In the genomic region with DNA sequence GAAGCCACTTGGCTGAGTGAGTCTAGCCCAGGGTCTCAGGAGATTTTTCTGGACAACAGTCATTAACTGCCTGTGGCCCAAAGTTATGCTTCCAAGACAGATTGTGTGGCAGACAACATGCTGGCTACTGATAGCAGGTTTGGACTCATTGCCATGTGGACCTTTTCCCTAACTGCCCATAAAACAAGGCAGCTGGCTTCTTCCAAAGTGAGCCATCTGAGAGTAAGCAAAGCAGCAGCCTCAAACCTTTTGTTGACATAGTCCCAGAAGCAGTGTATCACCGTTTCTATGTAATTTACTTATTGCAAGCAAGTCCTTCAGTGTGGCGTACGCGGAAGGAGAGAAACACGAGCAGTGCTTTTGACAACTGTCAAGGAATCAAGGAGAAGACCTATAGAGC, we compare ENCODE assay signal across 21 mouse cellular contexts. TPM values are rescaled to one million over a fixed set of nuclear protein-coding genes. Genes with fewer than 3 reads are reported as not detected.
DNase-seq lines count a peak whose midpoint lies in the region; ATAC-seq and TF ChIP-seq lines count a peak whose summit lies in the region.
"Had no signal": no experiment of that assay in that cellular context is flagged by ENCODE, and none has a peak within 500 bp of the region (broad histone marks: within the 10 kb centered on the region; RNA-seq: fewer than 3 reads in every experiment).

No protein-coding gene starts in this region.

- H3K36me3 ChIP-seq in kidney, embryonic 14.5 days (ENCODE audit: control insufficient read depth, insufficient read depth, low read length), result no peaks in the 10 kb centered on the region
- no peaks in the 10 kb centered on the region for H3K36me3 ChIP-seq in forebrain, embryonic 16.5 days (ENCODE audit: control insufficient read depth, insufficient read depth)
- H3K36me3 ChIP-seq: embryonic facial prominence, embryonic 10.5 days; heart, embryonic 10.5 days; heart, embryonic 15.5 days; hindbrain, embryonic 13.5 days had no signal

- H3K9ac ChIP-seq in kidney, embryonic 14.5 days (ENCODE audit: low read depth, low read length), result no peak overlapping the region
- no peak overlapping the region for H3K9ac ChIP-seq in forebrain, embryonic 16.5 days (replicated peaks; ENCODE audit: low read depth, low read length)
- H3K9ac ChIP-seq: forebrain, embryonic 13.5 days; heart, embryonic 15.5 days; hindbrain, embryonic 13.5 days had no signal

- no peak for TF ChIP-seq POLR2A in brain, embryonic 14.5 days (IDR thresholded peaks at IDR 0.05; ENCODE audit: borderline replicate concordance, extremely low read depth, insufficient read depth, insufficient read length, poor library complexity, severe bottlenecking)

- H3K4me2 ChIP-seq in kidney, embryonic 14.5 days (replicated peaks; ENCODE audit: low read depth, low read length), result no peak overlapping the region
- no peak overlapping the region for H3K4me2 ChIP-seq in forebrain, embryonic 16.5 days (ENCODE audit: low read length)
- H3K4me2 ChIP-seq: forebrain, embryonic 13.5 days; heart, embryonic 15.5 days; hindbrain, embryonic 13.5 days had no signal

- peak; percentile 1 for DNase-seq in left cerebral cortex, postnatal 4 days
- DNase-seq in left cerebral cortex, postnatal 36 days (ENCODE audit: low spot score in 2 of 2), result no peak
- DNase-seq in brain, embryonic 14.5 days (ENCODE audit: low read depth), result peak; percentile 6
- peak; percentile 0 for DNase-seq in large intestine, adult 2 months (ENCODE audit: low read depth, low spot score)
- peak; percentile 4 for DNase-seq in lung, postnatal 10 days
- DNase-seq: adrenal gland, adult 2 months; adrenal gland, postnatal 25 days; cerebellum, adult 9-10 months; gastrocnemius, postnatal 36 days; heart, adult 11 months; heart, postnatal 14 days had no signal

- H3K4me3 ChIP-seq in kidney, embryonic 14.5 days (ENCODE audit: low read length), result no peak overlapping the region
- H3K4me3 ChIP-seq in forebrain, embryonic 16.5 days (replicated peaks; ENCODE audit: low read length), result no peak overlapping the region
- H3K4me3 ChIP-seq: embryonic facial prominence, embryonic 10.5 days; forebrain, embryonic 13.5 days; heart, embryonic 10.5 days; heart, embryonic 15.5 days; hindbrain, embryonic 13.5 days had no signal

- no peaks in the 10 kb centered on the region for H3K4me1 ChIP-seq in kidney, embryonic 14.5 days (ENCODE audit: control insufficient read depth, insufficient read depth, low read length)
- H3K4me1 ChIP-seq in forebrain, embryonic 16.5 days (replicated peaks; ENCODE audit: control insufficient read depth, insufficient read depth, low read length), result no peaks in the 10 kb centered on the region
- H3K4me1 ChIP-seq: embryonic facial prominence, embryonic 10.5 days; forebrain, embryonic 13.5 days; heart, embryonic 10.5 days; heart, embryonic 15.5 days; hindbrain, embryonic 13.5 days had no signal

- H3K27ac ChIP-seq in kidney, embryonic 14.5 days (ENCODE audit: low read depth, low read length), result no peak overlapping the region
- H3K27ac ChIP-seq in forebrain, embryonic 16.5 days (ENCODE audit: low read length), result no peak overlapping the region
- H3K27ac ChIP-seq: embryonic facial prominence, embryonic 10.5 days; forebrain, embryonic 13.5 days; heart, embryonic 10.5 days; heart, embryonic 15.5 days; hindbrain, embryonic 13.5 days; hindbrain, postnatal 0 days had no signal

- H3K27me3 ChIP-seq in kidney, embryonic 14.5 days (ENCODE audit: control insufficient read depth, insufficient read depth, low read length), result peaks cover 3% of the 10 kb centered on the region; the same call in 1 of the 2 replicates
- H3K27me3 ChIP-seq in forebrain, embryonic 16.5 days (replicated peaks; ENCODE audit: control insufficient read depth, insufficient read depth, low read length), result no peaks in the 10 kb centered on the region; the same call in 1 of the 2 replicates
- H3K27me3 ChIP-seq: heart, embryonic 15.5 days had no signal

- no peak for TF ChIP-seq CTCF in brain, embryonic 14.5 days (IDR thresholded peaks at IDR 0.05; ENCODE audit: borderline replicate concordance, extremely low read depth, insufficient read depth, insufficient read length)

- ATAC-seq in kidney, embryonic 14.5 days (ENCODE audit: low FRiP score, low TSS enrichment), result no peak
- no peak for ATAC-seq in forebrain, embryonic 16.5 days
- ATAC-seq: forebrain, embryonic 13.5 days; hindbrain, postnatal 0 days had no signal

- no peaks in the 10 kb centered on the region for H3K9me3 ChIP-seq in kidney, embryonic 14.5 days (ENCODE audit: control insufficient read depth, low read length)
- H3K9me3 ChIP-seq in forebrain, embryonic 16.5 days (ENCODE audit: control insufficient read depth, low read length), result no peaks in the 10 kb centered on the region
- H3K9me3 ChIP-seq: embryonic facial prominence, embryonic 10.5 days; forebrain, embryonic 13.5 days; heart, embryonic 10.5 days; heart, embryonic 15.5 days; hindbrain, embryonic 13.5 days had no signal

- intact Hi-C loops in left cerebral cortex, postnatal 4 days (cut with DNase I), result no loop called here
- intact Hi-C loops in left cerebral cortex, postnatal 36 days (cut with DNase I), result no loop called here

- 32% methylated on average over 5 of the region's 5 CpGs for WGBS in large intestine, adult 2 months
- WGBS in kidney, embryonic 14.5 days, result 57% methylated on average over 5 of the region's 5 CpGs
- 66% methylated on average over 5 of the region's 5 CpGs for WGBS in forebrain, embryonic 16.5 days

RNA-seq across cellular contexts. Expression of a gene that starts 18.2 kb away (rescaled TPM):
- total RNA-seq in left cerebral cortex, postnatal 4 days (2021), result 10 to 100 TPM; 23.4 to 24.0 TPM
- 10 to 100 TPM; 41.6 to 50.6 TPM for total RNA-seq in left cerebral cortex, postnatal 36 days (2021)
- 0.72 and 1.5 TPM in 2 replicates for polyA plus RNA-seq in brain, embryonic 14.5 days (2012; rRNA removed)
- 0.02 and 0.04 TPM in 2 replicates for polyA plus RNA-seq in large intestine, adult 2 months (2012; rRNA removed)
- polyA plus RNA-seq in kidney, embryonic 14.5 days (2014; fragmentation: Nextera tagmentation; extraction: Ambion mirVana), result 0.53 and 0.91 TPM in 2 replicates
- 1.1 TPM in 2 replicates for polyA plus RNA-seq in forebrain, embryonic 16.5 days (2015; fragmentation: Nextera tagmentation; extraction: Ambion mirVana)
- total RNA-seq: ES-E14; hematopoietic stem cell, adult 5-6 weeks had no signal
- polyA plus RNA-seq: heart, embryonic 15.5 days had no signal

Comparison
In these comparisons a context has a peak if more than half of its experiments do, and no peak if none do; other contexts are left out.
1. DNase-seq: peak in left cerebral cortex, postnatal 4 days (single experiment), brain, embryonic 14.5 days (single experiment), large intestine, adult 2 months (single experiment) and lung, postnatal 10 days (single experiment); none in left cerebral cortex, postnatal 36 days (0 of 2).